Mouse (Mus musculus) yolk sac, embryonic 10.5 days (tissue): ENCODE data around the gene Proca1.
A peak's percentile ranks its signal among the peaks of the same experiment; 100 is the strongest.
"Not testable (repeated sequence)": the region's sequence is repeated elsewhere in the genome, so short reads cannot be mapped to it uniquely, and the experiment has no call there.

Experiments
- DNase-seq: peaks from one replicate; pipeline ENCODE4 v3.0.0-alpha.2; 2017; ENCODE audit warnings: low spot score

Proca1 gene

GRCm38 (mm10) chr11:78182961-78183844 lies 10.0 kb upstream of the Proca1 start, which contains the start of gene Rpl23a:
Rpl23a (minus strand) TSS chr11:78183584.
- DNase-seq = peak; percentile 93

- DNase-seq = no peak
These were observed 9.2 kb upstream of the Proca1 start for GRCm38 (mm10) chr11:78183884-78184514.

- not testable (repeated sequence) for DNase-seq
These were observed 8.5 kb upstream of the Proca1 start for GRCm38 (mm10) chr11:78184702-78185101.

DNA sequence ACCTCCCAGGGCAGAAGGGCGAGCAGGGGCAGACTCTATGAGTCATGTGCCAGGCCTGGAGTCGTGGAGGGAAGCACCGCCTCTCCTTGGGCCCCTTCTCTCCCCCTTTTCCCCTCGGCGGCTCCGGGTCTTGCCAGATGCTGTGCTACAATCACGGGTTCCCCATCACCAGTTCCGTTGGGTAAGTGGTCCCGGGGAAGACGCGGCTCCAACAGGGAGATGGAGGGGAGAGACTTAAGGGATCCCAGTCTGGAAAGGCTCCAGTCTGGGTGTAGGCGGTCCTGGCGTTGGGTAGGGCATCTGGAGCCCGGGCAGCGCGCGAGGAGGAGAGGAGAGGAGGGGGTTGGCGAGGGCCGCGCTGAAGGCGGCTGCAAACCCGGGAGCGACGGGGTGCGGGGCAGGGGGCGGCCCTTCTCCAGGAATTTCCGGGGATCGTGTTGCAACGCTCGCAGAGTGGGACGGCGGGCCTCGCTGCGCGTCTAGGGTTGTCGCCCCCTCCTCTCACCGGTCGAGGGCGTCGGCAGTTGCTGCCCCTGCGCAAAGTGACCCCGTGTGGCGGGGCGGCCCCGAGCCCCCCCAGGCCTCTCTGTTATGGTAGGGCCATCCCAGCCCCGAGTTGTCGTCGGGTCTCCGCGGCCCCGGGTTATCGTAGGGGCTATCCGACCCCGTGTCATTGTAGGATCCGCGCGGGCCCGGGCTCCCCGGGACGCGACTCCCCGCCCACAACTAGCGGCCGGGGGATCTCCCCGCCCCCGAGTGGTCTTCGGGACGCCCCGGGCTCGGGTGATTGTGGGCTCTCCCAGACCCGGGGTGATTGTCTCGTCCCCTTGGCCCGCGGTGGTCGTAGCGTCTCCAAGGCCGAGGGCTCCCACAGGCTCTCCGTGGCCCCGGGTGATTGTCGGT lies 4.6 kb upstream of the Proca1 start, which contains the start of gene Rab34:
TSS of gene Rab34 (plus strand) at position 100 of the 903 bp plus-strand sequence.
- DNase-seq = peak; percentile 88

- peak; percentile 83 for DNase-seq
These were observed 3.8 kb upstream of the Proca1 start for GRCm38 (mm10) chr11:78189234-78190040.

DNA sequence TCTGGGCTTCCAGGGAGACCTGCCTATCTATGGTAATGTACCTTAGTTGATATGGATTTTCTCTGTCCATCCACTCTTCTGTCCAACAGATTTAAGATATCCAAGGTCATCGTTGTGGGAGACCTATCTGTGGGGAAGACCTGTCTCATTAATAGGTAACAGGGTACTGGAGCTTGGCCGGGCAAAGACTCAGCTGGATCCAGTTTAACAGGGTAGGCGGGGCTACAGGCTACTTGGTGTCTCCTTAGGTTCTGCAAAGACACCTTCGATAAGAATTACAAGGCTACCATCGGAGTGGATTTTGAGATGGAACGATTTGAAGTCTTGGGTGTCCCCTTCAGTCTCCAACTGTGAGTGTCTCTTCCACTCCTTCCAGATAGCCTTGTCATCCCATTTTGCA lies 3.2 kb upstream of the Proca1 start:
- no peak for DNase-seq

DNA sequence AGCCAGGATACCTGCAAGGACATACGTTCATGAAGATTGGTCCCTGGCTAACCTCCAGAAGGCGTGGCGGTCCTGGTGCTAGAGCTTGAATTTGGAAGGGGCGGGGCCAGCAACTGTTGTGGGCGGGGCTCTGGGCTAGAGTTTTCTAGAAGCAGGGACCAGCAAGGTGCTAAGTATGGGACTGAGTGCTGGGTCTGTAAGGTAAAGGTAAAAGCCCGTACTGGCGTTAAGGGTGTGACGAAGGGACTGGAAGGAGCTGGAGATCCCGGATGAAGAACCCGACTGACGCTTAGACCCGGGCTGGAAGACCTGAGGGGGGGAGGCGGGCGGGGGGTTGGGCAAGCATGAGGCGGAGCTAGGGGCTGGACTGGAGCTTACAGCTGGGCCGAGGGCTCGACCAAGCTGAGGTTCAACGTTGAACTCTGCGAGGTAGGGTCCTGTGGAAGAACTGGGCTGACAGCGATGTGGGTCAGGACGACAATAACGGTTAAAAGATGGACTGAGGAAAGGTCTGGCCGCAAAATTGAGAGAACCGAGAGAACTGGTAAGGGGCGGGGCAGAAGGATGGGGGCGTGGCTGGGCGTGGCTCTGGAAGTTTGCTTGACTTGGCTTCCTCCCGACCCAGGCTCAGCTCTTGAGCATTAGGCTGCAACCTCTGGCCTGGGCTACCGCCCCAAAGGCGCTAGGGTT lies 1.4 kb downstream of the Proca1 start:
- DNase-seq = peak; percentile 89

DNA sequence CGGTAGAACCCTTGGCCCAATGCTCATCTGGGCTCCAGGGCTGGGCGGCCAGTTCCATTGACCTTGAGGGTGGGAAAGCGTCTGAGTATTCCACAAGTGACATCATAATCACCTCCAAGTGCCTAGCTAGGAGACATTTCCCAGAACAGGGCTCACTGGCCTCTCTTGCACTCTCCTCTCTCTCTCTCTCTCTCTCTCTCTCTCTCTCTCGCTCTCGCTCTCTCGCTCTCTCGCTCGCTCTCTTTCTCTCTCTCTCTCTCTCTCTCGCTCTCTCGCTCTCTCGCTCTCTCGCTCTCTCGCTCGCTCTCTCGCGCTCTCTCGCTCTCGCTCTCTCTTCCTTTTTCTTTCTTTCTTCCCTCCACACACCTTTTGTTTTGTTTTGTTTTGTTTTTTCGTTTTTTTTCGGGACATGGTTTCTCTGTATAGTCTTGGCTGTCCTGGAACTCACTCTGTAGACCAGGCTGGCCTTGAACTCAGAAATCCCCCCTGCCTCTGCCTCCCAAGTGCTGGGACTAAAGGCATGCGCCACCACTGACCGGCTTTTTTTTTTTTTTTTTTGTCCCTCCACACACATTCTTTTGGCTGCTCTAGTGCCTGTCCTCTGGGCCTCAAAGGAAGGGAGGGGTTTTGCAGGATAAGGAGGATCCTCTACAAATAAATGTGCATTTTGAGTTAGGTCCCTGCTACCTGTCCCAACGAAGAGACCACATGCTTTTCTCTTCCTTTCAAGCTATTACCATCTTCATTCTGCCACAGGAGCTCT lies 2.1 kb downstream of the Proca1 start:
- no peak for DNase-seq

- DNase-seq = no peak
These were observed 9.2 kb downstream of the Proca1 start for GRCm38 (mm10) chr11:78202372-78202771.

GRCm38 (mm10) chr11:78204287-78204686 lies 11.1 kb downstream of the Proca1 start:
- DNase-seq = no peak

DNA sequence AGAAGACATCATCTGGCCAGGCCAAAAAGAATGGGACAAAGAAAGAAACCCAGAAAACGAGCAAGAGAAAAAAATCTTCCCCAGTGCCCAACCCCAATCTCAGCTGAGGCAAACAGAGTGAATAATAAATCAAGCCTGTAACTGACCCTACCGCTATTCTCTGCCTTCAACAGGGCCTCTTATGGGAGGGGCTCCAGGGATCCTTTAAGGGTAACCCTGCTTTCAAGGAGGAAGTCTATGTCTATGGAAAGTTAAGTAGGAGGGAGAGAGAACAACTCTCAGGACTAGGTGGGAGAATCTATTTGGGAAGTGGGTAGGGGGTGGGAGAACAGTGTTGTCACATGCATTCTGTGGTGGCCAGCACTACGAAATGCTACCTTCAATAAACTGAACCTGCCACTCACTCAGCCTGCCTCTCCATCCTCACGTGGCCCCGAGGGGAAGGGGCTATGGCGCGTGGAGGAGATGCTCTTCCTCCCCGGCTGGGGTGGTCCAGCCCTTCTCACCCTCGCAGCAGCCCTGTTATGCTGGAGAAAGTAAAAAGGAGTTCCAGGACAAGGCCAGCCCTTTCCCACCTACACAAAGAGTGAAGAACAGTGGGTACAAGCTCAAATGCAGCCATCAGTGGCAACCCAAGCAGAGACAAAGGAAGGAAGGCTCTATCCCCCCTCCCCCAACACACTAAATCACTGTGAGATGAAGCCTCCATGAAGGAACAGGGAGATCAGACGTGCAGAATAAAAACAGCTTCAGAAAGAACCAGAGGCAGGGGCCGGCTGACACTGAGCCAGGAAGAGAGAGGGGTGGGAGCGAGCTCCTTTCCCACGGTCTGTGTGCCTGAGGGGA lies 12.4 kb downstream of the Proca1 start:
- DNase-seq = no peak

- no peak for DNase-seq
These were observed 14.0 kb downstream of the Proca1 start for GRCm38 (mm10) chr11:78207190-78207589.

DNA sequence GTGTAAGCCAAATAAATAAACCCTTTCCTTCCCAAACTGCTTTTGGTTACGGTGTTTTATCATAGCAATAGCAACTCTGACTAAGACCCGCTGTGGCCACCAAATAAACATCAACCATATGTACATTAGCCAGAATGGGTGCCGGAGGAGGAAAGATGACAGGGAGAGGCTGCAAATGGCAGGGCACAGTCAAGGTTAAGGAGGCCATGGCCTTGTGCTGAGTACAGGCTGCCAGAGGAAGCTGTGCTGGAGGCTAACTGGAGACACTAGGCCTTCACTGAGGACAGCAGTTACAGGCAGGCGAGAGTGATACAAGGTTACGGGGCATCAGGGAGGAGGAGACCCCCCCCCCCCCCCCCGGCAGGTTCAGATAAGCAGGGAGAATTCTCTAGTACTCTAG lies 16.7 kb downstream of the Proca1 start:
- no peak for DNase-seq

DNA sequence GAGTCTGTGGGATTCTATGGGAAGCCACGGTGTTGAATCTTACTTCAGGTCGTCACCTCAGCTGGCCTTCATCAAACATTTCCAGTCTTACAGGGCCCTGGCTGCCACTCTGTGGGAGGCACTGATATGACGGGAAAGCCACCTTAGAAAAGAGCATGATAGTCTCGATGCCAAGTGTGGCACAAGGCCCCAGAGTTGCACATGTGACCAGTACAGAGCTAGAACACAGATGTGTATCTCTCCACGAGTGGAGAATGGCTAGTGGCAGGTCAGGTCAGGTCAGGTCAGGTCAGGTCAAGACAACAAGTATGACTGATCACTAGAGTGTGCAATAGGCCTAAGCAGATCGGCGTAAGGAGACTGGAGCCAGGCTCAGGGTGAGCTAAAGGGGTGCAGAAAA lies 17.4 kb downstream of the Proca1 start:
- DNase-seq = no peak

GRCm38 (mm10) chr11:78211513-78211912 lies 18.3 kb downstream of the Proca1 start:
- no peak for DNase-seq

DNA sequence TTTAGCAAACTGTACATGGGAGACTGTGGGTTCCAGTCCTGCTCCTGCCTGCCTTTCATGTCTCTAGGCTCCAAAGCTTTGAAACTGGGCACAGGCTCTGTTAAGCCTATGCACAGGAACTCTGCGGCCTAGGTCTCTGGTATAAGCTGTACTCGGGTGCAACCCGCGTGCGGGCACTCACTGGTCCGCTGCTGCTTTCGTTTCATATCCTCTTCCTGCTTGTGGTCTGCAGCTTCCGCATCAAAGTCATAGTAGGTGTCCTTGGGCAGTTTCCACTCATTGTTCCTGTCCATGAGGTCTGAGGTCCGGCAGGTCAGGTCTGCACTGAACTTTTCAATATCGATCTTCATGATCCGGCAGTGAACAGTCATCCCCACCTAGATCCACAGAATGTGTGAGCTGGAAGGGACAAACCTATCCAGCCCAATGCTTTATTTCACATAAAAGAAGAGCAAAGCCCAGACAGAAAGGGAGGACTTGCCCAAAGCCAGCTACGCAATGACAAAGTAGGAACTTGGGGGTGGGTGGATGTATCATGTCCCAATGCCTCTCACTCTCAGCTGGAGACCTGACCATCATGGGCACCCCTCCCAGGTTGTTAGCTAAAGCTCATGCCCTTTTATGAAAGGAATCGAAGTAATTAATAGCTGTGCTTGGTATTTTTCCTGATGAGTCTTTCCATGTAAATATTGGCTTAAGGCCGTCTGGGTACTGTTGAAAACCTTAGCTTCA lies 20.1 kb downstream of the Proca1 start:
- DNase-seq = no peak

DNA sequence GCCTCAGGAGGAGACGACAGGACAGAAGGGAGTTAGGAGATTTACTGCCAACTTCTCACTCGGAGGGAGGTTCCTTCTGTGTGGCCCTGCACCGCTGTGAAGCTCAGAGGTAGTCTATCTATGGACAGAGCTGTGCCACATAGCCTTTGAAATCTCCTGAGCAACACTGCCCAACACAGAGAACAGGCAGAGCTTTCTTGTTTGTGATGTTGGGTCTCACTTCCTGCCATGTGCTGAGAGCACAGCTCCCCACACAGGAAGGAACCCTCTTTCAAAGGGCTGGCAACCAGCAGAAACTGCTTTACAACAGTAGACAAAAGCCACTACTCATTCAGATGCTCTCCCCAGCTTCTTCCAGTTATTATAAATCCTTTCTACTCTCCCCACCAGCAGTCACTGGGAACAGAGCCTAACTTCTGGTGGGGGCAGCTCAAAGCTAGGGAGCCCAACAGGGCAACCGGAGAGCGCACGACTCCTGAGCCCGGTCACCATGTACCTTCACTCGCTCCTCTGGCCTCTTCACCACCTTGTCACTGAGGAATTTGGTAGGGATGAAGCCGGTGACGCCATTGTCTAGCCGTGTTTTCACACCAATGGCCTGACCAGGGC lies 22.6 kb downstream of the Proca1 start:
- no peak for DNase-seq

DNA sequence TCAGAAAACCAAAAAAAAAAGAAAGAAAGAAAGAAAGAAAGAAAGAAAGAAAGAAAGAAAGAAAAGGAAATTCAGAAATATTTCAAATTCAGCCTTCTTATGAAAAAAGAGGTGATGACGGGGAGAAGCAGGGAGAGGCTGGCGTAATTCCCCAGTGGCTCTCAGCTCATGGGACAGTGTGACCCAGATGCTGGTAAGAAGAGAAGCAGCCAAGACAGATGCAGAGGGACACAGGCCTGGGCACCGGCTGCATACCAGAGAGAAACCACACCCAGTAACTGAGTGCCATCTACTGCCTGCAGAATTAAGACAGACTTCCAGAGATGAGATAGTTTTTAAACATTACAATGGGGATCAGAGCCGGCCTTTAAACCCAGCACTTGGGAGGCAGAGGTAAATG lies 30.4 kb downstream of the Proca1 start:
- no peak for DNase-seq
